Mouse (Mus musculus) A20 (cell line): ENCODE data around the gene Tmco4.

ENCODE experiments used
- DNase-seq: peaks from one replicate; pipeline ENCODE4 v3.0.0-alpha.2; 2011; ENCODE audit warnings: low read depth, low spot score

The Tmco4 gene

DNA sequence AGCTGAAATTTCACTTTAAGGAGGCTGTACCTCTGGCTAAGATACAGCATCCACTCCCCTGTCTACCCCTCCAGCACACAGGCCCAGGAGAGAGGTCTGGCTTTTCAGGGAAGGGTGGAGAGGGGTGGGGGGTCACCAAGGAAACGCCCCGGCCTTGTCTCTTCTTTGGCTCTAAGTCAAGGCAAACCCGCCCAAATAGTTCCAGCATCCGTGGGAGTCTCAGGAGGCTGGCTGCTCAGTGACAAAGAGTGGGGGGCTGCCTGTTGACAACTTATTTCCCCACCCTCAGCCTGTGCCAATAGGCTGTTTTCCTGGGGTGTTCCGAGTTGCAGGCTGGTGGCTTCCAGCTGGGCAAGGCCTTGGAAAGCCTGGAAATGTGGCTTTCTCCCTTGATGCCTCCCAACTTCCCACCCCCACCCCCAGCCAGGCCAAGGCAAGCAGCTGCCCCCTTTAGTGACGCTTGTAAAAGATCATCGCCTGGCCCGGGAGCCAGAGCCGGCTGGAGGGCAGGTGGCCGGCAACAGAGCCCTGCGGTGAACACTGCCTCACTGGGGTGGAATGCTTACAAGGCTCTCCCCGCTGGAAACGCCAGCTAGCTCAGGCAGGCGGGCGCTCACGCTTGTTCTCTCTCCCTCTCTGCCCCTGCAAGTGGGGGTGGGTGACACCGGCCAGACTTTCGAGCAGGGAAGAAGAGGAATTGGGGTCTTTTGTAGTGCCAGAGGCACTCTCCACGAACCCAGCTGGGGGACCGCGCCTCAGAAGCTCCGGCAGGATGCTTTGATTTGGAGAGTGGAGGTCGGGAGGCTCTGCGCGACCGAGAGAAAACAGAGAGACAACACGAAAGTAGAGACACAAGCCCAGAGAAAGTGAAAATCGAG, 119.0 kb downstream of the Tmco4 start:
- DNase-seq = no peak

DNA sequence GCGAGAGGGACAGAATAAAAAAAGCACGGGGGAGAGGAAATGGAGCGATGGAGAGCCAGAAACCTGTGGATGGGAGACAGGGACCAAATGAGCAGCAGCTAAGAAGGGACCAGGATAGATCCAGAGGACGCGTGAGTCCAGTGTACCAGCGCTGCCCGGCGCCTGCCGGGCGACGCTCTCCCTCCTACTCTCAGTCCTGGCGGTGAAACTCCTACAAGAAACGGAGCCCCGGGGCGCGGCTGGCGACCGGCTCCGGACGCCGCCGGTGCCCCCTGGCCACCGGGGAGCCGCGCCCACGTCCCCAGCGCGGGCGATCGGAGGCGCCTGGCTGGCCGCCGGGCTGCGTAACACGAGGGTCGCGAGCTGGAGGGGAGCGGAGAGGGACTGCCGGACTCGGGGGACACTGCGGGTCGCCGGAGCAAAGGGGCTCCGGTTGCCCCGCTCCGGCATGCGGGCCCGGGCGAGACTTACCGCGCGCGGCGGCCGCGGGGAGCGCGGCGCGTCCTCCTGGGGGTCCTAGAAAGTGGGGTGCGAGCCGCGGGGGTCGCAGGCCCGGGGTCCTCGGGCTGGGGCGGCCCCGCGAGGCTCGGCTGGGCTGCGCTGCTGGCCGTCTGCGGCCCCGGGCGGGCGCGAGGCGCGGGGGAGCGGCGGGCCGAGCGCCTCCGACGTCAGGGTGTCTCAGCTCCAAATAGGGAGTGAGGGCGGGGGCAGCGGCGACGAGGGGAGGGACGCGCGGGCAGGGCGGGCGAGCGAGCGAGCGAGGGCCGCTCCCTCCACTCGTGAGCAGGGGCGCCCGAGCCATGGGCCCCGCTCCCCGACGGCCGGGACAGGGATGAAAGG, 119.9 kb downstream of the Tmco4 start, which contains the start of gene Nbl1:
Nbl1 (minus strand) TSS at position 638 of the 840 bp plus-strand sequence.
- no peak for DNase-seq

DNA sequence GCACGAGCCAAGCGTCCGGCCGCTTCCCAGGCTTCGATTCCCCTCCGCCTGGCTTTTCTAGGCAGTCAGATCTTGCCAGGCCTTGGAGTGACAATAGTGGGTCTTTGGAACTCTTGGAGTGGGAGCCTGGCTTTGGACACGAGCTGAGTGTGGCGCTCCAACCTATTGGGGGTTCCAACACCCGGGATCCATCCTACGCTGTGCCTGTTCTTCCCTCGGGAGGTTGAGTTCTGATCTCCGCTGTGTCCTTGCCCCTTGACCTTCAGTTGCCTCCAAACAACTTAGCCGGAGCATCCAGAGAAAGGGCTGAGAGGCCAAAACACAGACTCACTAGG, 120.5 kb downstream of the Tmco4 start:
- no peak for DNase-seq

DNA sequence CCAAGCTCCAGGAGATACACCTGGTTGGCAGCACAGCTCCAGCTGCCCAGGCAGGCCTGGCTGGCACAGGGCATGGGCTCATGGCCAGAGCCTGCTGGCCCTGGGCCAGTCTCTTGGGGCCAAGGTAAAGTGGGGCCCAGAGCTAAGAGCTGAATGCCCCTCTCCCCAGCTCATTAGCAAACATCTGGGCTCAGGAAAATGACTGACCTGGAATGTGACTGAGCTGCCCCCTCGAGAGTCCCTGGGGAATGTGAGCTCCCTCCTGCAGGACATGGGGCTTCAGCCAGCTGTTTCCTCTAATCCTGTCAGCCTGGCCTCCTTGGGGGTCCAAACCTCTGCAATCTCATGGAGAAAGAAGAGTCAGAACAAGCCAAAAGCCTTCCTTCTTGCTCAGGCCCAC, 122.7 kb downstream of the Tmco4 start:
- no peak for DNase-seq

DNA sequence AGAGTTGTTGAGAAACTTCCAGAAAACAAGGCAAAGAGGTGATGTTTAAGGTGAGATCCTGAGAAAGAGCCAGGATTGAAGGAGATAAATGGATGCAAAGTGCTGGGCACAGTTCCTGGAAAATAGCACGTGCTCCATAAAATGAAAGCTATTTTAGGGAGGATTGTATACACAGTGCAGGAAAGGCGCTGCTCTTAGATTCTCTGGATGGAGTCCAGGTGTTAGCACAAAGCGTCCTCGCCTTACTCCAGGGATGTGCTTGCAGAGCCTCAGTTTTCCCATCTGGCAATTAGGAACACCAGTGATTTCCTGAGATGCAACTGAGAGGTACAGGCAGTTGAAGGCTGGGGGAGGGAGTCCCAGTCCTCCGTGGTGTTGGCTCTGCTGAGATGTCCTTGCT, 123.5 kb downstream of the Tmco4 start:
- DNase-seq = no peak

DNA sequence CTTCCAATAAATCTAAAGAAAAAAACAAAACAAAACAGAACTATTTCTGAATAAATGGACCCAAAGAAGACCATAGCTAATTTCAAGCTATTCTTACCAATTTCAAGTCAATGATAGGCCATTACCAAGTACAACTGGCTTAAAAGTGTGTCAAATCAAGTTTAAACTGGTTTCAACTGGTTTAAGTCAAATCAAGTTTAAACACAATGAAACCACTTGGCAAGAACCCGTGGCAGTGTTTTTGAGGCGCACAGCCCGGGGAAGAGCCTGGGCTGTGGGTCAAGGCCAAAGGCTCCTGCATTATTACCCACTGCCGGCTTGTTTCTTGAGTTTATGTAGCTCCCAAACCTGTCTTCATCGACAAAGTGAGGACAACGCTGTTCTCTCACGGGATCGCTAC, 127.6 kb downstream of the Tmco4 start:
- no peak for DNase-seq

DNA sequence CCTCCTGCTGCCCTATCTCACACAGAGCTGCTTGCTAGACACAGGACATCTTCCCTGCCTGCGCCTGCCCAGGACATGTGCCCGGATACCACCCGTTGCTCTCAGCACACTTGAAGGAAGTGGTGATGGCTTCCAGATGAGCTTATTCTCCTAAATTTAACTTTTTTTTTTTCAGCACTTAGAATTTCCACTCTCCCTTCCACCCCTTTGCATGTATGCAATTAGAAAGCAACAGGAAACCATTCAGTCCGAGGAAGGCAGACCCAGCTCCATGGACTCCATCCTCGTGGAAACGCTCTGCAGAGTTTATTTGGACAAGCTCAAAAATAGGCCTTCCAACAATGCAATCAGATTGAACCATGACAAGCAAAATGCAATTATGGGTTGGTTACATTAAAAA, 128.9 kb downstream of the Tmco4 start:
- no peak for DNase-seq

DNA sequence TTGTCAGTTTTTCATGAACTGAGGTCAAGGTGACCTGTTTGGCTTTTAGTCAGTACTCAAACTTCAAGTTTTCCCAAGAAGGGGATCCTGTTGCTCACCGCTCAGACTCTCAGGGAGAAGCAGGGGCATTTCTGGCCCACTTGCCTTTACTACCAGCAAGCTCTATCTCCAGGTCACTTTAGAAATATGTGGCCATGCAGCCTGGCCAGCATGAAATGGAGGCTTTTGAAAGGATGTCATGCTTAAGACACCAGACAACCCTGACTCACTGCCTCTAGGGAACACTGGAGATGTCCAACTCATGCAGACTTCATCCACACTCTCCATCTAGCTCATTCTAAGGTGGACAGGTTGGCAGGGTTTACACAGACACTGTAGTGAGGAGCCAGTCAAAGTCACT, 132.8 kb downstream of the Tmco4 start:
- DNase-seq = no peak
